Mouse (Mus musculus): ENCODE data around the gene Stk10. TPM values are rescaled to one million over a fixed set of nuclear protein-coding genes. Genes with fewer than 3 reads are reported as not detected.

Stk10 gene
- polyA plus RNA-seq, 1 experiment from 2014 or later, result 2.9 TPM

- ATAC-seq (ENCODE audit: borderline replicate concordance, extremely low read depth, low FRiP score, low TSS enrichment), result no peak
- peaks cover 30% of the 10 kb centered on the region for H3K4me1 ChIP-seq
- H3K9me3 ChIP-seq, result no peaks in the 10 kb centered on the region
- no peak overlapping the region for H3K27ac ChIP-seq
- 68% methylated on average over 2 of the region's 2 CpGs for WGBS
- H3K36me3 ChIP-seq, result no peaks in the 10 kb centered on the region
- no peak overlapping the region for H3K4me2 ChIP-seq
- no peak overlapping the region for H3K9ac ChIP-seq
- no peaks in the 10 kb centered on the region for H3K27me3 ChIP-seq
- H3K4me3 ChIP-seq, result no peak overlapping the region
These were observed 114.2 kb downstream of the Stk10 start for GRCm38 (mm10) chr11:32647265-32647664.

GRCm38 (mm10) chr11:32650236-32650749, 117.2 kb downstream of the Stk10 start:
- peaks cover 24% of the 10 kb centered on the region for H3K4me1 ChIP-seq
- no peaks in the 10 kb centered on the region for H3K9me3 ChIP-seq
- no peak overlapping the region for H3K9ac ChIP-seq
- no peaks in the 10 kb centered on the region for H3K27me3 ChIP-seq
- no peak overlapping the region for H3K27ac ChIP-seq
- H3K4me2 ChIP-seq, result no peak overlapping the region
- ATAC-seq (ENCODE audit: borderline replicate concordance, extremely low read depth, low FRiP score, low TSS enrichment), result no peak
- no peak overlapping the region for H3K4me3 ChIP-seq
- H3K36me3 ChIP-seq, result no peaks in the 10 kb centered on the region

GRCm38 (mm10) chr11:32650893-32651590, 117.9 kb downstream of the Stk10 start:
- no peaks in the 10 kb centered on the region for H3K36me3 ChIP-seq
- 77% methylated on average over 7 of the region's 7 CpGs for WGBS
- no peak overlapping the region for H3K9ac ChIP-seq
- no peak overlapping the region for H3K27ac ChIP-seq
- H3K9me3 ChIP-seq, result no peaks in the 10 kb centered on the region
- no peaks in the 10 kb centered on the region for H3K27me3 ChIP-seq
- no peak for ATAC-seq (ENCODE audit: borderline replicate concordance, extremely low read depth, low FRiP score, low TSS enrichment)
- H3K4me2 ChIP-seq, result no peak overlapping the region
- peaks cover 24% of the 10 kb centered on the region for H3K4me1 ChIP-seq
- no peak overlapping the region for H3K4me3 ChIP-seq

- WGBS, result 76% methylated on average over 1 of the region's 1 CpGs
- Histone ChIP-seq H3K4me1 (peaks cover 21% of the 10 kb centered on the region), H3K4me2 (no peak overlapping the region), H3K4me3 (no peak overlapping the region), H3K9me3 (no peaks in the 10 kb centered on the region), H3K27me3 (no peaks in the 10 kb centered on the region), H3K9ac (no peak overlapping the region), H3K27ac (no peak overlapping the region), H3K36me3 (no peaks in the 10 kb centered on the region)
- no peak for ATAC-seq (ENCODE audit: borderline replicate concordance, extremely low read depth, low FRiP score, low TSS enrichment)
These were observed 118.6 kb downstream of the Stk10 start for GRCm38 (mm10) chr11:32651723-32652122.

GRCm38 (mm10) chr11:32662082-32662656, 129.1 kb downstream of the Stk10 start:
- Histone ChIP-seq H3K27me3 (no peaks in the 10 kb centered on the region), H3K27ac (no peak overlapping the region), H3K4me1 (peaks cover 3% of the 10 kb centered on the region; the same call in 1 of the 2 replicates), H3K9me3 (no peaks in the 10 kb centered on the region), H3K9ac (no peak overlapping the region), H3K4me3 (no peak overlapping the region), H3K36me3 (no peaks in the 10 kb centered on the region), H3K4me2 (no peak overlapping the region)
- no peak for ATAC-seq (ENCODE audit: borderline replicate concordance, extremely low read depth, low FRiP score, low TSS enrichment)
- WGBS, result 84% methylated on average over 1 of the region's 1 CpGs

GRCm38 (mm10) chr11:32665639-32666038, 132.5 kb downstream of the Stk10 start:
- Histone ChIP-seq H3K36me3 (no peaks in the 10 kb centered on the region), H3K4me1 (peaks cover 3% of the 10 kb centered on the region; the same call in 1 of the 2 replicates), H3K27ac (no peak overlapping the region), H3K27me3 (no peaks in the 10 kb centered on the region), H3K4me2 (no peak overlapping the region), H3K4me3 (no peak overlapping the region), H3K9ac (no peak overlapping the region), H3K9me3 (no peaks in the 10 kb centered on the region)
- ATAC-seq (ENCODE audit: borderline replicate concordance, extremely low read depth, low FRiP score, low TSS enrichment), result no peak
- WGBS, result 87% methylated on average over 3 of the region's 3 CpGs

- no peak overlapping the region for H3K27ac ChIP-seq
These were observed 133.9 kb downstream of the Stk10 start for GRCm38 (mm10) chr11:32666983-32667382.

GRCm38 (mm10) chr11:32671480-32671879, 138.4 kb downstream of the Stk10 start:
- WGBS, result 78% methylated on average over 4 of the region's 4 CpGs
- no peak overlapping the region for H3K9ac ChIP-seq
- H3K36me3 ChIP-seq, result no peaks in the 10 kb centered on the region
- H3K27ac ChIP-seq, result no peak overlapping the region
- H3K4me2 ChIP-seq, result no peak overlapping the region
- H3K9me3 ChIP-seq, result no peaks in the 10 kb centered on the region
- no peaks in the 10 kb centered on the region for H3K27me3 ChIP-seq
- H3K4me3 ChIP-seq, result no peak overlapping the region
- no peaks in the 10 kb centered on the region for H3K4me1 ChIP-seq
- no peak for ATAC-seq (ENCODE audit: borderline replicate concordance, extremely low read depth, low FRiP score, low TSS enrichment)

More at GRCm38 (mm10) chr11:32666983-32667382, 133.9 kb downstream of the Stk10 start:
- Histone ChIP-seq H3K4me3 (no peak overlapping the region), H3K9me3 (no peaks in the 10 kb centered on the region), H3K9ac (no peak overlapping the region), H3K36me3 (no peaks in the 10 kb centered on the region), H3K27me3 (no peaks in the 10 kb centered on the region), H3K4me2 (no peak overlapping the region), H3K4me1 (peaks cover 2% of the 10 kb centered on the region; the same call in 1 of the 2 replicates)
- ATAC-seq (ENCODE audit: borderline replicate concordance, extremely low read depth, low FRiP score, low TSS enrichment), result no peak

Other genes starting within 250 kb of the Stk10 start
- 7,834 and 8,642 TPM in 2 replicates for gene Hba-a1, start 249.8 kb upstream of the Stk10 start, polyA plus RNA-seq (2015; fragmentation: Nextera tagmentation; extraction: Ambion mirVana)
- gene Hbq1b, start 246.3 kb upstream of the Stk10 start, polyA plus RNA-seq (2015; fragmentation: Nextera tagmentation; extraction: Ambion mirVana), result 1.4 and 2.8 TPM in 2 replicates
- 21,194 and 23,046 TPM in 2 replicates for gene Hba-a2, start 236.8 kb upstream of the Stk10 start, polyA plus RNA-seq (2015; fragmentation: Nextera tagmentation; extraction: Ambion mirVana)
- gene Hbq1a, start 233.2 kb upstream of the Stk10 start, polyA plus RNA-seq (2015; fragmentation: Nextera tagmentation; extraction: Ambion mirVana), result 0.97 and 1.5 TPM in 2 replicates
- 21.8 and 24.3 TPM in 2 replicates for gene Sh3pxd2b, start 185.5 kb upstream of the Stk10 start, polyA plus RNA-seq (2015; fragmentation: Nextera tagmentation; extraction: Ambion mirVana)
- gene Ubtd2, start 77.9 kb upstream of the Stk10 start, polyA plus RNA-seq (2015; fragmentation: Nextera tagmentation; extraction: Ambion mirVana), result 46.8 and 48.4 TPM in 2 replicates
- gene Efcab9, start 1.2 kb upstream of the Stk10 start, polyA plus RNA-seq (2015; fragmentation: Nextera tagmentation; extraction: Ambion mirVana), result 0.58 and 0.81 TPM in 2 replicates
- gene Fbxw11, start 109.4 kb downstream of the Stk10 start, polyA plus RNA-seq (2015; fragmentation: Nextera tagmentation; extraction: Ambion mirVana), result 84.9 and 85.5 TPM in 2 replicates

All from lung, embryonic 15.5 days (tissue).